ENCODE assay signal across 15 mouse cellular contexts in genomic region chr2:65453763-65454162, GRCm38 (mm10).
"Had no signal": no experiment of that assay in that cellular context is flagged by ENCODE, and none has a peak within 500 bp of the region (broad histone marks: within the 10 kb centered on the region; RNA-seq: fewer than 3 reads in every experiment).

No protein-coding gene starts in this region.

- H3K4me1 ChIP-seq: liver, embryonic 13.5 days; liver, embryonic 15.5 days; lung, embryonic 15.5 days; midbrain, embryonic 12.5 days; neural tube, embryonic 12.5 days; stomach, embryonic 15.5 days had no signal

- DNase-seq: liver, embryonic 13.5 days; liver, postnatal 0 days; lung, adult 2 months; lung, postnatal 4 days; right cerebral cortex, postnatal 14 days; thymus, adult 2 months; thymus, postnatal 36 days had no signal

- H3K9me3 ChIP-seq: liver, embryonic 13.5 days; liver, embryonic 15.5 days; lung, embryonic 15.5 days; midbrain, embryonic 10.5 days; midbrain, embryonic 12.5 days; midbrain, embryonic 15.5 days; neural tube, embryonic 12.5 days; stomach, embryonic 15.5 days had no signal

- ATAC-seq: liver, postnatal 0 days; lung, postnatal 0 days; midbrain, embryonic 15.5 days had no signal

- H3K4me3 ChIP-seq: liver, embryonic 13.5 days; liver, embryonic 15.5 days; lung, embryonic 15.5 days; midbrain, embryonic 10.5 days; midbrain, embryonic 12.5 days; midbrain, embryonic 15.5 days; neural tube, embryonic 12.5 days; stomach, embryonic 15.5 days had no signal

- H3K27ac ChIP-seq: liver, embryonic 13.5 days; liver, embryonic 15.5 days; lung, embryonic 15.5 days; midbrain, embryonic 10.5 days; midbrain, embryonic 12.5 days; midbrain, embryonic 15.5 days; neural tube, embryonic 12.5 days; stomach, embryonic 15.5 days had no signal

- H3K9ac ChIP-seq: liver, embryonic 13.5 days; liver, embryonic 15.5 days; liver, postnatal 0 days; lung, embryonic 15.5 days; midbrain, embryonic 12.5 days; midbrain, embryonic 15.5 days; neural tube, embryonic 12.5 days; stomach, embryonic 15.5 days had no signal

- H3K4me2 ChIP-seq: liver, embryonic 13.5 days; liver, embryonic 15.5 days; lung, embryonic 15.5 days; midbrain, embryonic 12.5 days; midbrain, embryonic 15.5 days; neural tube, embryonic 12.5 days; stomach, embryonic 15.5 days had no signal

- H3K27me3 ChIP-seq: liver, embryonic 13.5 days; liver, embryonic 15.5 days; lung, embryonic 15.5 days; midbrain, embryonic 12.5 days; midbrain, embryonic 15.5 days; neural tube, embryonic 12.5 days; stomach, embryonic 15.5 days had no signal

- H3K36me3 ChIP-seq: liver, embryonic 13.5 days; liver, embryonic 15.5 days; lung, embryonic 15.5 days; midbrain, embryonic 10.5 days; midbrain, embryonic 12.5 days; midbrain, embryonic 15.5 days; neural tube, embryonic 12.5 days; stomach, embryonic 15.5 days had no signal
